Mouse (Mus musculus) erythroblast, embryonic 14.5 days (primary cell): ENCODE data around the gene Dkk3.

Experiments
- GATA1 ChIP-seq: IDR thresholded peaks from 2 replicates; pipeline ENCODE4 v1.6.1; 2012; ENCODE audit warnings: low read length, inconsistent platforms, mixed read lengths
- TAL1 ChIP-seq: IDR thresholded peaks from 3 replicates; pipeline ENCODE4 v1.6.1; 2012; ENCODE audit warnings: low read length, inconsistent platforms, mixed read lengths

GRCm38 (mm10) chr7:112118086-112118485 lies 40.8 kb downstream of the Dkk3 start:
- TF ChIP-seq GATA1, result no peak
- no peak for TF ChIP-seq TAL1
